Mouse (Mus musculus) urinary bladder, postnatal 4 days (tissue): Measurements from ENCODE around the gene Gm29797.

ENCODE experiments used
- DNase-seq, 2 experiments: peaks; one replicate each; pipeline ENCODE4 v3.0.0; 2021 to 2022; ENCODE audit warnings: low spot score in 2 of 2

The Gm29797 gene

DNA sequence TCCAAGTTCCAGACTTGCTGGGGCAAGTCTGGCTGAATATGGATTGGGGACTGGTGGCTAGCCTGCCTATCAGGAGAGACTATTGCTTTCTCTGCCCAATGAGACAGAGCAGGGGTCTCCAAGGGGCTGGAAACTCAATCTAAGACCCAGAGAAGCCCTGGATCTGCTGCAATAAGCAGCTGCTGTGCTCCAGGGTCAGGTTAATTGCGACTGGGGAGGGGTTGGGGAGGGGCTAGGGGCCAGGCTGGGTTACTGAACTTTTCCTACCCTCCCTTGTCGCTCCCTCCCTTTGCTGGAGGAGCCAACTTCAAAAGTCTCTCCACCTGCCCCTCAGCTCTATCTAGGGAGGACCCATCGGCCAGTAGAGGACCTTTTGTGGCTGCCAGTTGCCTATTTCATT, at the start of gene Gm29797:
Gm29797 (plus strand) TSS at position 301 of the 400 bp plus-strand sequence.
- no peak for DNase-seq

DNA sequence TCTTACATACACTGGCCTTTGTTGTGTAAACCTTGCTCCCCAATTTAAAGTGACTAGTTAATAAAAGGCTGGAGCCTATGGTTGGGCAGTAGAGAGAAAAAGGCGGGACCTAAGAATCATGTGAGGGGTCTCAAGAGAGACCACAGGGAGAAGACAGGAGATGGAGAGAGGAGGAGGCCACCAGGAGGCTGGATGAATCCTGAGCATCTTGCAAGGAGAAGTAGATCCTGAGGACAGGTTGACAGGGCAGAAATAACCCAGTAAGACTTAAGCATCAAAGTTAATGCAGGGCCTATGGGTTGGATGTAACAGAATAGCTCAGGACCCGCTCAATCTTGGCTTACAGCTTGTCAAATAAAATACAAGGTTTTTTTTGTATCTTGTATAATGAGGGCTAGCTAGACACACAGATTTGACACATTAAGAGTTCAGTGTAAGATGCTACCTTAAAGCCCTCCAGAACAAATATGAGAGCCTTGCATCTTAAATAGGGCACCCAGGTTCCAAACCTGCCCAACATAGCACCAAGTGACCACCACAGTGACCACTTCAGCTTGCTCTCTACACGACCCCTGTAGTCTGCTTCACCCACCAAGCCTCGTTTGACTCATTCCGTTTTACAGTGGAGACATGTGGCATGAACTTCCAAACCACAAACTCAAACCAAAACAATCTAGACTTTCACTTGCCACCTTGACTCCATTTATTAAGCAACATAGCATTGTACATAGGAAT, 37.9 kb upstream of the Gm29797 start:
- no peak for DNase-seq

DNA sequence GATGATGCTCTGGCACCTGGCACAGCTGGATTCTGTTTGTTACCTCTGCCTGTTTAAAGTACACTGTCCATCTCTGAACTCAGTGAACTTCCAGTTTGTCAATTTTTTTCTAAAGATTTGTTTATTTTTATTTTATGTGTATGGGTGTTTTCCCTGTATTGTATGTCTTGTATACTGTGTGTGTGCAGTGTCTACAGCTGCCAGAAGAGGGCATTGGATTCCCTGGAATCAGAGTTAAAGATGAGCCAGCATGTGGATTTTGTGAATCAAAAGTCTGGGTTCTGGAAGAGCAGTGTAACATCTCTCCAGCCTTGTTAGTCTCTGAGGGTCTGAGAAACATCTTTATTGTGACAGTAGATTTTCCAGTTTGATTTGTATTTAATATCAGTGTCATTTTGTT, 33.4 kb upstream of the Gm29797 start:
- DNase-seq = no peak

DNA sequence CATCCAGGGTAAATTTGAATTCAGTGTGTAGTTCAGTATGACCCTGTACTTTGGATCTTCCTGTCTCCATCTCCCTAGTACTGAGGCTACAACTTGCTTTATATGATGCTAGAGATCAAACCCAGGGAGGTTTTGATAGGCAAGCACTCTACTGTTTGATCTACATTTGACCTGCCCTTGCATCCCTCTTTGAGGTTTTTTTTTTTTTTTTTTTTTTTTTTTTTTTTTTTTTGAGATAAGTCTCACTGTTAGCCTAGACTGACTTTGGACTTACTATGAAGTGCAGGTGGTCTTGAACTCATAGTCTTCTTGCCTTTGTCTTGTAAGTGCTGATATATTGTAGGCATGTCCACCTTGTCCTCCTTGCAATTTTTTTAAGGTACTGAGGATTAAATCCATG, 28.4 kb upstream of the Gm29797 start:
- DNase-seq = no peak

DNA sequence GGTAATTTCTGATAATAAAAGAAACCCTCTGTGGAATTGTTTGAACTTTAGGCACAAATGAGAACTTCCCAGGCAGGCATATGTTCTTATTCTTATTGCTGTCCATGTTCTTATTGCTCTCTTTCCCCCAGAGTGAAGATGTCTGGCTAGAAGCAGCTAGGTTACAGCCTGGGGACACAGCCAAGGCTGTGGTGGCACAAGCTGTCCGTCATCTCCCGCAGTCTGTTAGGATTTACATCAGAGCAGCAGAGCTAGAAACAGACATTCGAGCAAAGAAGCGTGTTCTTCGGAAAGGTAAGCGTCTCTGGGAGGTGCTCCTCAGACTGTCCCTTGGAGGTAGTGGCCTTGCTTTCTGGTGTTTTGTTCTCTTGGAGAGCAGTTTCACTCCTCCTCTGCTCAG, 24.2 kb upstream of the Gm29797 start:
- DNase-seq = no peak

DNA sequence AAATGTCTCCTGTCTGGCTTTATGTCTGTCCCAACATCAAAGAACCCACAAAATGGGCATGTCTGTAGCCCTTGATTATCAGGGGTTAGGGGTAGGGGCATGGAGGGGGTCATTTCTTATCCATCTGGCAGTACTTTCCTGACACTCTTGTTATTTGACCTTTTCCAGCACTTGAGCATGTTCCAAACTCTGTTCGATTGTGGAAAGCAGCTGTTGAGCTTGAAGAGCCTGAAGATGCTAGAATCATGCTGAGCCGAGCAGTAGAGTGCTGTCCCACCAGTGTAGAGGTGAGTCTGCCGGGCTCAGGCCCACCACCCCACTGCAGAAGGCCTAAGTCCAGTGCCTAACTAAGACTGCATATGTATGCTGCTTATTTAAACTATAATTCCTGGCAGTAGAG, 21.0 kb upstream of the Gm29797 start:
- DNase-seq = no peak

DNA sequence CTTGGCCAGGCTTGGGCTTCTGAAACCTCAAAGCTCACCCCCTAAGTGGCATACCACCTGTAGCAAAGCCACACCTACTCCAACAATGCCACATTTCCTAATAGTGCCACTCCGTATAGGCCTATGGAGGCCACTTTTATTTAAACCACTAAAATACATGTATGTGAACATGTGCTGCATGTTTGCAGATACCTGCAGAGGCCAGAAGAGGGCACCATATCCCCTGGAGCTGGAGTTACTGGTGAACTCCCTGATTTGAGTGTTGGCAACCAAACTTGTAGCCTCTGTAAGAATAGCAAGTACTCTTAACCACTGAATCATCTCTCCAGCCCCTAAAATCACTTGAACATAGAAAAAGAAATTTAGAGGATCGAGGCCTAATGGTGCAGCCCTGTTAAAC, 12.5 kb upstream of the Gm29797 start:
- DNase-seq = peak in 1 of 2 experiments; percentile 31

DNA sequence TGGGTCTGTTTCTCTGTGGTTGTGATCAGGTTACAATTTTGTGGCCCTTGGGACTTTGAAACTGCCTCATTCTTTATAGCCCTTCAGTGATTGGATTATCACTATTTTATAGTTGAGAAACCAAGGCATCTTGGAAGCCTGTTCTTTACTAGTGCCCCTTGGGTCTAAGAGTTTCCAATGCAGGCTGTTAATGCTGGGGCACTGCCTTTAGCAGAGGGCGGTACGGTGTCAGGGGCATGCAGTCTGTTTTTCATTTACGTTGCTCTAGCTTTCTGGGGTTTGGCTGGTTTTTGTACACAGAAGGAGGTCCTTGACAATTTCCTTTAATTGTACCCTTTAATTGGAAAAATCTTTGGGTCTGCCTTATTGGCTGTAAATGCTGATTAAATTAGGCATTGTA, 11.2 kb upstream of the Gm29797 start:
- DNase-seq = no peak

DNA sequence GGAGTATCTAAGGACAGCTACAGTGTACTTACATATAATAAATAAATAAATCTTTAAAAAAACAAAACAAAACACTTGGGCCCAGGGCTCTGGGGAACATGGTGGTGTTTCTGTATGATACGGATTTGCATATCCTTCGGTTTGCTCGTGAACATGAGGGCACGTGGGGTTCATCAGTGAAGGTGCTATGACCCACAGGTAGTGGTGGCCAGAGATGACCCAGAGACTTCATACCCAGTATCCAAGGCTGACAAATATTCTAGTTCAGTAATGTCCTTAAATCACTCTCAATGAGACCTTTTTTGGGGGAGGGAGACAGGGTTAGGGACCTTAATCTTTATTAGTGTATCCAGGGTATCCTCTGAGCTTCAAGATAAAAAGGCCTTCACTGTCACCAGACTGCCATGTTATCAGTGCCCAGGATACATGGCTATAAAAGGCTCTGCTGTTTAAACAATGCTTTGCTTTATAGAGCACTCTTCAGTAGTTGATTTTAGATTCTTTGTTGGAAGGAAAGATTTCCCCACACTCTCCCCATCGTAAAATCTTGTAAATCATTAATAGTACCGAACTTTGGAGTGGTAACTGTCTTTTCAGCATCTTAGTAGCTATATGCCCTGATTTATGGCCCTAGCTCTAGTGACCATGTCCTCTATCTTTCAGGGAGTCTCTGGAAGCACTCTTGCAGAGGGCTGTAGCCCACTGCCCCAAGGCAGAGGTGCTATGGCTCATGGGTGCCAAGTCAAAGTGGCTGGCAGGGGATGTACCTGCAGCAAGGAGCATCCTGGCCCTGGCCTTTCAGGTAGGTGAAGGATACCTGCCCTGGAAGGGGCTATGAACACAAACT, 10.0 kb upstream of the Gm29797 start:
- no peak for DNase-seq

DNA sequence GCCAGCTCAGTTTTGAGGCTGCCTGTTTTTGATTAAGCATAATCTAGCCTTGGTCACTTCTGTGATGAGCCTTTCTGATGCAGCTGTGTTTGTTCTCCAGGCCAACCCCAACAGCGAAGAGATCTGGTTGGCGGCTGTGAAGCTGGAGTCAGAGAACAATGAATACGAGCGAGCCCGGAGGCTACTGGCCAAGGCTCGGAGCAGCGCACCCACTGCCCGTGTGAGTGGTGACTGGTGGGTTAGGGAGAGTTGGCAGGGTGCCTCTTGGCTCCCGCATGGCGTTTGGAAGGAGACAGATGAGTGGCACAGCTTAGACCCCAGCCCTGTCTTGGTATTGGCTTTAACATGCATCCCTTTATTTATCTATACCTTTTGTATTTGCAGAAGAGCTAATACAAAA, 7.9 kb upstream of the Gm29797 start:
- no peak for DNase-seq

DNA sequence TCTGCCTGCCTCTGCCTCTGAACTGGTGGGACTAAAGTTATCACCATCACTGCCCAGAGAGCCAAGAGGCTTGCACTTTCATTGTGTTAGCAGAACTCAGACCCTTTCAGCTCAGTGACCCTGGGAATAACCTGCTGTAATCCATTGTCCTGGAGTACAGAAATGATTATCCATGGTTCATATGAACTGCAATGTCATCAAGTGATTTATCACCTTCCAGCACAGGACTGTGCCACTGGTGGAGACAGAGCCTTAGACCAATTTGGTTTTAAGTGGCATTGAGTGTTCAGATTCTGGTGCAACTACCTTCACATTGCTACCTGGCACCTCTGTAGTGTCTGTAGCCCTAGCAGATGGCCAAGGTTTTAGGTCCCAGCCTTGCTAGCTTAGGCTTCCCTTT, 3.8 kb upstream of the Gm29797 start:
- no peak for DNase-seq

DNA sequence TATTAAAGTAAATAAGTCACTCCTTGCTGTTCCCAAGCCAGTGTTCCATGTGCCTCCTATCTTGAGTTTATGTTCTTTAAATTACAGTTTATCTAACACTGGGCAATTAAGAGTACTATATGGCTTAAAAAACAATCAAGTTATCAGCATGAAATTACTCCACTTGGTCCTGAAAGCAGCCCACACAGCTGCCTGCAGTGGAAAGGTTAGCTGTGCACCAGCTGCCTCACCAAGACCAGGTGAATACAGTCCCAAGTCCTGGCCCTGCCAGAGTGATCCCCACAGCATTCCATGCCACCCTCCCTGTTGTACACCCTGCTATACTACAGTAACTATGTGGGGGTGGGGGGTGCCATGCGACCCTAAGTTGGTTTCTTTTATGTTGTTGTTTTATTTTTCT, 3.3 kb upstream of the Gm29797 start:
- no peak for DNase-seq

DNA sequence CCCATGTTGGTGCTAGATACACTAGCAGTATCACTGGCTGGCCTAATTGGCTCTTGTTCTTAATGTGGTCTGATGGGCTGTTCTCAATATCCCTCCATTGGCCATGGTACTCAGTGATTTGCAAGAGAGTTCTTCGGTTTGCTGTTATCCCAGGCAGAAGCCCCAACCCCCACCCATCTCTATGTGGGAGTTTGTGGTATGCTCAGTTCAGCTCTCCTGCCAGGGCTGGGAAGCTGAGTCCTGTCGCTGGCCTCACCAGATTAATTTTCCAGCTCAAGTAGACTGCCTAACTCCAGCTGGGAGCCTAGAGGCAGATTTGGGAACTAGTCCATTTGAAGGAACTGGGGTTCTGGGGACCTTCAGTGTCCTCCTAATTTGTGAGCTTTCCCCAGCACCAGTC, 607 bp downstream of the Gm29797 start:
- no peak for DNase-seq

DNA sequence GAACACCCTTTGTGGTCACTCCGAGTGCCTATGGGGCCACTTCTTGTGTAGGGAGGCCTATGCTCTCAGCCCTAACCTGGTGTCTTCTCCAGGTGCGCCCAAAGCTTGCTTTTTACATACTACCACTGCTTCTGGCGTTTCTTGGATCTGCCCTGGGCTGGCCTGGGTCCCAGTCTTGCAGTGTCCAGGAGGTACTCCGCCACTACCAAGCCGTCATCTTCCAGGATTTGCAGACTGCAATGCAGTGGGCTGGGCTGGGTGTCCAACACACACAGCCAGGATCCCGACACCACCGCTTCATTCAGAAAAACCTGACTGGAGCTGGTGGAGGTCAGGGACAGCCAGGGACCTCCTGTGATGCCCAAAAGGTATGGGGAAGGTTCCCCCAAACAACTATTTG, 1.7 kb downstream of the Gm29797 start:
- no peak for DNase-seq

DNA sequence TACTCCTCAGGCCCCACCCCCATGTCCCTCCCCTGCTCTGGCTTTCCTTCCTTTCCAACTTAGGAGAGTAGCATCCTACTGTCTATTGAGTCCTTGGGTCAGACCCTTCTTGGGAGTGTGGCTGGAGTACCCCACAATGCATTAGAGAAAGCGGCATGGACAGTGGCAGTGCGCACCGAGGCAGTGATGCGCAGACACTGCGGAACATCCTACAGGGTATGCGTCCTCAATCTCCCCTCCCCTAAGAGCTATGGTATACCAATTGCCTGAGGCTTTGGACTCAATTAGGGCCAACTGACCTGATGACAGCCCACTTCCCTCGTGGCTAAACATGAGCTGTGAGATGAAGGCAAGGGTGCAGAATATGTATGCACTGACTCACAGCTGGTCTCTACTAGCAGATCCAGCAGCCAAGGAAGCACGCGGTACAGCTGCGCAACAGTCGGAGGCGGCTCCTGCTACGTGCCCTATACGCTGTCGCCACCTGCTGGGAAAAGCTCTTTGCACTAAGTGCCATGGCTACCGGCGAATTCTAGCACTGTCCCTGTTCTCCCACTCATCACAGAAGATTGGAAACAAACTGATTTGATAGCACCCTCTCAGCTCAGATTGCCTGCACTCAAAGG, 2.2 kb downstream of the Gm29797 start:
- DNase-seq = peak in 1 of 2 experiments; percentile 52

DNA sequence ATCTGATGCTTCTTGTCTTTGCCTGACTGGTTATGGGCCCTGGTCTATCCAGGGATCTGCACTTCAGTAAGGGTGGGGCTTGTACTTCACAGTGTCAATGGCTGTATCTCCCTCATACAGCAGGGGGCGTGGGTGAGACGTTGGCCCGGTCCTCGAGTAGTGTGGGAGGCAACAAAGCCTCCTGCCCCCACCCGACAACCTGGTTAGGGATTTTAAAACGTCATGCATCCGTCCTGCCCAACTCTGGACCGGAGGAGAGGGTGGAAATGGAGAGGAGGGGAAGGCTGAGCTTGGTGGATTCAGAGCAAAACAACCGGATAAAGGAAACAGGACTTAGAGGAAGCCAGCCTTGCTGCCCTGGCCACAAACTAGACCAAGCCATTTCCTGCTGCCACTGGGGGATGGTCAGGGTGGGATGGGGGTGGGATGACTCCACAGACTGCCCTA, 2.8 kb downstream of the Gm29797 start:
- peak; percentile 70 to 83 for DNase-seq

DNA sequence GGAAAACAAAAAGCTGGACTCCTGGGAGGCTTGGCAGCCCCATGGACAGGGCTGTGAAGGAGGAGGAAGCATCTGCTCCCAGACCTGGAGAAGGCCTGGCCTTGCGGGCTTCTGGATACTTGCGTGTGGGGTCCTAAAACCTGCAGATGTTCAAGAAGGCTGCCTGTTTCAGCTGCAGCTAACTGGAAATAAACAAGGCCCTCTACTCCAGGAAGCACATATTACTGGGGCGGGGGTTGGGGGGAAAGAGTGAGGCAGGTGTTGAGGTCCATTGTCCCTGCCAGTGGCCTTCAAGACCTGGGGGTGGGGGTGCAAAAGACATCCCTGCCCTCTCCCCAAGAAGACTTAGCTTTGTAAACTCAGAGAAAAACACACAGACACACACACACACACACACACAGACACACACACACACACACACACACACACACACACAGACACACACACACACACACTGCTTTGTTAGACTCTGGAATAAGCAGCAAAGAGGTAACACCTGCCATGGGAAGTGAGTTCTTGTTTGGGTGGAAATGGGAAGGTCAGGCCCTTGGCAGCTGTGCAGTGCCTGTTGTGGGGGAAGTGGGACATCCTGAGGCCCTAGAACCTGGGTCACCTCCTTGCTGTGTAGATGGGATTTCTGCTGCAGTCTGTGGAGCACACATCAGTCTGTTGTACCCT, 5.9 kb downstream of the Gm29797 start:
- peak in 1 of 2 experiments; percentile 50 for DNase-seq

DNA sequence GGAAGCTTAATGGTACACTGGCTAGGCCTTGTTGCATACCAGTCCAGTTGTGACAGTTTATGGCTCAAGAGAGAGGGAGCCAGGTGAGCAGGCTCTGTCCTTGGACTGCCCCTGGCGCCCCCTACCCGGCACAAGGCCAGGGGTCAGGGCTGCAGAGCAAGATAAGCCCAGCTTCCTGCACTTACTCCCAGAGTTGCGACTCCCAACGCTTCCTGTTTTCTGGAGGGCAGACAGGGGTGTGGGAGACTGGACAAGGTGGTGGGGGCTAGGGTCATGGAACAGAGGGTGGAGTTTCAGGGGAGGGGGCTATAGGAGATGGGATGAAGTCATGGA, 6.4 kb downstream of the Gm29797 start:
- no peak for DNase-seq

DNA sequence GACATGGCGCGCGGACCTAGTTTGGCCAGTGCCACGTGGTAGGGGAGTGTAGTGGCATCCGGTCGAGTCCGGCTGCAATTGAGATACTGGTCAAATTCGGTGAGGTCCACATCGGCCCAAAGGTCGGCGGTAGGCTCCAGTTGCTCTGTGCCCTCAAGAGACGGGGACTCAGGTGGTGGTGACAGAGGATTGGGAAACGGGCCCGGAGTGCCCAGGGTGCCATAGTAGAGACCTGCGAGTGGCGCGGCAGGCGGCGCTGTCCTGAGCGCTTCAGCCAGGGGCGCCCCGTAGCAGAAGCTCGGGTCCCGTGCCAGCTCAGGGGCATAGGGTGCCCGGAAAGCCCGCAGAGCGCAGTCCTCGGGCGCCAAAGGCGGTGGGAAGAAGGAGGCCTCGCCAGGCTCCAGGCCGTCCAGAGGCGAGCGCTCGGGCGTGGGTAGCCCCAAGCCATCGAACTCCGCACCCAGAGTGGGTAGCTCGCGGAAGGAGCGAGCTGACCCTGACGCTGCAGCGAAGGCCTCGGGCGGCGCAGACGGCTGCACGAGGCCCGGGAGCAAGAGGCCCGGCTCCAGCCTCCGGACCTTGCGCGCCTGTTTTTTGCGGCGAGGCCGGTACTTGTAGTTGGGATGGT, 13.6 kb downstream of the Gm29797 start:
- DNase-seq = no peak

DNA sequence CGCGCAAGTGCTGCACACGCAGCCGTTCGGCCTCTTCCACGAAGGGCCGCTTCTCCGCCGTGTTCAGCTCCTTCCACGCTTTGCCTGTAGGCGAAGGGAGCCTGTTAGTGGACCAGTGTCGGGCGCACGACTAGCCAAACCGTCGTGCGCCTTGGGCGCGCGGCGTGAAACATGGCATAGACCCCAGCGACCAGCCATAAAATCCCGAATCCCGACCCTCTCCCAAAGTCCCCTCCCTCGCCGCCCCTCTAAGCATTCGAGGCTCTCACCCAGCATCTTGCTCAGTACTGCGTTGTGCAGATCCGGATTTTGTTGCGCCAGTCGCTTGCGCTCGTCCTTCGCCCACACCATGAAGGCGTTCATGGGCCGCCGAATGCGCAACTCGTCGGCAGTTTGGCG, 14.1 kb downstream of the Gm29797 start:
- DNase-seq = no peak

DNA sequence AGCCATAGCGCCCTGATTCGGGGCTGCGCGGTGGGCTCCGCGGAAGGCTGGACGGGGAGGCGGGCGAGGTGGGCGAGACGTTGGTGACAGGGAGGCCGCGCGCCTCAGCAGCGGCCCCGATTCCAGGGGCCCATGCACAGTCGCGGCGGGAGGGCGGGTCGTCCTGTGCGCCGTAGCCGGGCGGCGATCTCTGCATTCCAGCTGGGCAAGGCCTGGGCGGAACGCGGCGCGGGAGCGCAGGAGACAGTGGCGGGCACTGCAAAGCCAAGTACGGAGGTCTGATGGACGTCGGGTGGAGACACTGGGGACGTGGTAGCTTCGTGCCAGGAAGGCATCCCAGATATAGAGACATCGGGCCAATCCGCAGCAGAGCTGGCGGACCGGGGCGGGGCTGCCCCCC, 14.5 kb downstream of the Gm29797 start, which contains the start of gene Sox18:
Sox18 (minus strand) TSS at position 315 of the 400 bp plus-strand sequence.
- peak in 1 of 2 experiments; percentile 38 for DNase-seq

DNA sequence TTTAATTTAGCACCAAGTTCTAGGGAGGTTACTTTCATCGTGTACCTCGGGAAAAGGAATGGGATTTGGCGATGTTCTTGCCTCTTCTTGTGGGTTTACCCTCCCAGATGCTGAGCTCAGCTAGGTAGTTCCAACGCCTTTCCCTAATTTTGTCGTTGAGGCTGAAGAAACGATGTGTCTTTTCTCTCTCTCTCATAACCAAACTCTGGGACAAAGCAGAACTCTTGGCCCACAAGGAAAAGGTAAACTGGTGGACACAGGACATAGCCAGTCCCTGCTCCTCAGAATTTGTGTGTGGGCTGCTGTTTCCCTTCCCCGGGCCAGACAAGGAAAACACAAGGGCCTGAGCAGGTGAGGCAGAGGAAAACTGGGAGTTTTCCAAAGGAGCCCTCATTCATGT, 15.2 kb downstream of the Gm29797 start:
- DNase-seq = no peak
